Mouse (Mus musculus): Measurements from ENCODE around the gene Tubb5.
A peak's percentile ranks its signal among the peaks of the same experiment; 100 is the strongest.

DNA sequence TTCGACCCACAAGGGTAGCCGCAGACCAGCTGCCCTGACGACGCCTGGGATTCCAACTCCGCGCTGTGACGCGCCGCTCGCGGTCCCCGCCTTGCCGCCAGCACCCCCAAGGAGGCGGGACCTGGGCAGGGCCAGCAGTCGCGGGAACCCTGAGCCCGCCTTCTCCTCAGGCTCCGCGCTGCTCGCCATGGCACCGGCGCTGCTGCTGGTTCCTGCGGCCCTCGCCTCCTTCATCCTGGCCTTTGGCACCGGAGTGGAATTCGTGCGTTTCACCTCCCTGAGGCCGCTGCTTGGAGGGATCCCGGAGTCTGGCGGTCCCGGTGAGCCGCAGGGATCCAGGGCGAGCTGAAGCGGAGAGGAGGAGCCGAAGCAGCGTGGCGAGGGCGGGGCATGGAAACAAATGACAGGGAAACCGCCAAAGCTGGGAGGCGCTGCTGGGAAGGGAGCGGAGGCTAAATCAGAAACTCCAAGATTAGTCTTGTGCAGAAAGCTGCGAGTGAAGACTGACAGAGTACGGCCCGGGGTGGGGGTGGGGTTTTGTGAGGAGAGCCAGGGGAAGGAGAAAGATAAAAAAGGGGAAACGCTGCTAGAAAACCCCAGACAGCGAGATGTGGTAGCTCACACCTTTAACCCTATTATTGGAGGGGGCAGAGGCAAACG is 23.2 kb upstream of the Tubb5 start, which contains the start of gene Nrm:
- 0 out of 2 replicates have a peak, but pooled peaks have one; percentile 19 for TF ChIP-seq CTCF (IDR thresholded peaks at IDR 0.05; ENCODE audit: borderline replicate concordance, extremely low read depth, insufficient read depth, insufficient read length)
- peak; percentile 60; the same call in 1 of the 2 replicates for TF ChIP-seq POLR2A (IDR thresholded peaks at IDR 0.05; ENCODE audit: borderline replicate concordance, extremely low read depth, insufficient read depth, insufficient read length, poor library complexity, severe bottlenecking)

All from brain, embryonic 14.5 days (tissue).